Mouse (Mus musculus) myocyte (in vitro differentiated cells): ENCODE data around the gene Pmpcb. TPM values are rescaled to one million over a fixed set of nuclear protein-coding genes. Genes with fewer than 3 reads are reported as not detected.

ENCODE experiments used
- H3K27me3 ChIP-seq: one replicate; pipeline ENCODE4 v1.6.1; 2011; ENCODE audit not compliant: control insufficient read depth, insufficient read depth, insufficient read length
- H3K36me3 ChIP-seq: one replicate; pipeline ENCODE4 v1.6.1; 2011; ENCODE audit not compliant: control insufficient read depth, insufficient read depth
- H3K4me2 ChIP-seq: one replicate; pipeline ENCODE4 v1.6.1; 2011; ENCODE audit warnings: low read depth, control low read depth
- H3K4me3 ChIP-seq: one replicate; pipeline ENCODE4 v1.5.1; 2011; ENCODE audit warnings: mild to moderate bottlenecking, control low read depth, moderate library complexity
- H3K79me2 ChIP-seq: one replicate; pipeline ENCODE4 v1.6.1; 2011; ENCODE audit not compliant: control insufficient read depth, insufficient read depth
- H3ac ChIP-seq: one replicate; pipeline ENCODE4 v1.6.1; 2011; ENCODE audit not compliant: control insufficient read depth, insufficient read length
- CEBPB ChIP-seq: IDR thresholded peaks from 2 replicates; pipeline ENCODE4 v1.6.1; 2011; ENCODE audit warnings: mild to moderate bottlenecking, moderate library complexity; ENCODE audit not compliant: poor library complexity, insufficient read depth, severe bottlenecking
- E2F4 ChIP-seq: IDR thresholded peaks from one replicate; pipeline ENCODE4 v1.6.1; 2011; ENCODE audit warnings: mild to moderate bottlenecking, control low read depth, moderate library complexity; ENCODE audit not compliant: insufficient read depth
- MAX ChIP-seq: IDR thresholded peaks from one replicate; pipeline ENCODE4 v1.6.1; 2011; ENCODE audit warnings: low read depth, mild to moderate bottlenecking, control low read depth
- MYOD1 ChIP-seq, 3 experiments: IDR thresholded peaks; one replicate each; pipeline ENCODE4 v1.6.1; 2011; ENCODE audit warnings: control low read depth in 2 of 3, low read depth in 2 of 3, mild to moderate bottlenecking in 2 of 3, moderate library complexity in 1 of 3; ENCODE audit not compliant: insufficient read length in 2 of 3, control insufficient read depth in 1 of 3
- MYOG ChIP-seq, 3 experiments: IDR thresholded peaks; one replicate each; pipeline ENCODE4 v1.6.1; 2011; ENCODE audit warnings: control low read depth in 2 of 3, low read depth in 2 of 3, mild to moderate bottlenecking in 2 of 3; ENCODE audit not compliant: insufficient read length in 2 of 3, control insufficient read depth in 1 of 3, insufficient read depth in 1 of 3
- POLR2A ChIP-seq: IDR thresholded peaks from one replicate; pipeline ENCODE4 v1.6.1; 2011; ENCODE audit warnings: low read depth, mild to moderate bottlenecking, control low read depth, moderate library complexity; ENCODE audit not compliant: insufficient read length
- POLR2AphosphoS2 ChIP-seq: IDR thresholded peaks from one replicate; pipeline ENCODE4 v1.6.1; 2011; ENCODE audit warnings: low read depth, control low read depth; ENCODE audit not compliant: insufficient read length
- REST ChIP-seq: IDR thresholded peaks from one replicate; pipeline ENCODE4 v1.6.1; 2011; ENCODE audit warnings: mild to moderate bottlenecking, control low read depth, moderate library complexity; ENCODE audit not compliant: insufficient read depth, insufficient read length
- SRF ChIP-seq: IDR thresholded peaks from one replicate; pipeline ENCODE4 v1.6.1; 2011; ENCODE audit warnings: low read depth; ENCODE audit not compliant: control insufficient read depth, insufficient read length
- TCF12 ChIP-seq: IDR thresholded peaks from one replicate; pipeline ENCODE4 v1.6.1; 2011; ENCODE audit warnings: mild to moderate bottlenecking, control low read depth; ENCODE audit not compliant: poor library complexity, insufficient read depth, severe bottlenecking
- TCF3 ChIP-seq: IDR thresholded peaks from one replicate; pipeline ENCODE4 v1.6.1; 2011; ENCODE audit warnings: low read depth, control low read depth; ENCODE audit not compliant: insufficient read length
- USF1 ChIP-seq: IDR thresholded peaks from one replicate; pipeline ENCODE4 v1.6.1; 2011; ENCODE audit warnings: low read depth, mild to moderate bottlenecking, control low read depth, moderate library complexity
- polyA plus RNA-seq: library from polyadenylated mRNA; unstranded; fragments of >200 nt; fragmentation: generic; extraction: Trizol; gene quantifications from one replicate; pipeline ENCODE4 v1.2.1, GENCODE M21; 2012; ENCODE audit warnings: missing spikeins

The Pmpcb gene
- polyA plus RNA-seq, 1 experiment = 126 TPM

DNA sequence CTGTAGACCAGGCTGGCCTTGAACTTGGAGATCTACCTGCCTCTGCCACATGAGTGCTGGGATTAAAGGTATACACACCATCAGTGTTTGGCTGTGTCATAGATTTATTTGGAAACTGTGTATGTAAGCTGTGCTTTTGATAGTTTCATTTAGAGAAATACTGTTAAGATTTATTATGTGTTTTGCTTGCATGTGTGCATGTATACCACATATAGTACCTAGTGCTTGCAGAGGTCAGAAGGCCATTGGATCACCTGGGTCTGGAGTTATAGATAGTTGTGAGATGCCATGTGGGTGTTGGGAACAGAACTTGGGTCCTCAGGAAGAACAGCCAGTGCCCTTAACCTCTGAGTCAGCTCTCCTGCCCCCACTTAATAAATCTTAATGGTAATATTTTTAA is 7.7 kb downstream of the Pmpcb start:
- Histone ChIP-seq H3K4me3 (no peak overlapping the region), H3K36me3 (peaks cover 46% of the 10 kb centered on the region), H3ac (no peak overlapping the region)

DNA sequence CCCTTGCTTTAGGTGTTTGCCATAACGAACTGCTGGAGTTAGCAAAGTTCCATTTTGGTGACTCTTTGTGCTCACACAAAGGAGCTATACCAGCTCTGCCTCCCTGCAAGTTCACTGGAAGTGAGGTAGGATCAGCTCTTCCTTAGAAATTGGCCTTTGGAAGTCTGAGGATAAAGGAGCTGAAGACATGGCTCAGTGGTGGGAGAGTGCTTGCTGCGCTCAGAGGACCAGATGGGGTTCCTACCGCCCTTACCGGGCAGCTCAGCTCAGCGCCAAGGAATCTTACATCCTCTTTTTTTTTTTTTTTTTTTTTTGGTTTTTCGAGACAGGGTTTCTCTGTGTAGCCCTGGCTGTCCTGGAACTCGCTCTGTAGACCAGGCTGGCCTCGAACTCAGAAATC is 9.0 kb downstream of the Pmpcb start:
- Histone ChIP-seq H3K4me2 (no peak overlapping the region), H3K4me3 (no peak overlapping the region), H3K79me2 (no peaks in the 10 kb centered on the region), H3ac (no peak overlapping the region), H3K27me3 (no peaks in the 10 kb centered on the region), H3K36me3 (peaks cover 39% of the 10 kb centered on the region)
- TF ChIP-seq POLR2AphosphoS2 (no peak), MAX (no peak), SRF (no peak), USF1 (no peak), E2F4 (no peak), CEBPB (no peak), TCF3 (no peak), MYOD1 (IDR thresholded peaks at IDR 0.05; ENCODE audit: control insufficient read depth in 1 of 3, insufficient read length in 2 of 3, low read depth in 2 of 3) (no peak), MYOG (IDR thresholded peaks at IDR 0.05; ENCODE audit: control insufficient read depth in 1 of 3, insufficient read depth in 1 of 3, insufficient read length in 2 of 3, low read depth in 2 of 3) (no peak), REST (no peak), TCF12 (no peak), POLR2A (no peak)

More for the DNA sequence above, 7.7 kb downstream of the Pmpcb start:
- no peak for TF ChIP-seq CEBPB
- no peak for TF ChIP-seq POLR2A
- no peak for TF ChIP-seq MYOD1 (IDR thresholded peaks at IDR 0.05; ENCODE audit: control insufficient read depth in 1 of 3, insufficient read length in 2 of 3, low read depth in 2 of 3)
- no peak for TF ChIP-seq SRF
- TF ChIP-seq POLR2AphosphoS2 = no peak
- no peak for TF ChIP-seq MYOG (IDR thresholded peaks at IDR 0.05; ENCODE audit: control insufficient read depth in 1 of 3, insufficient read depth in 1 of 3, insufficient read length in 2 of 3, low read depth in 2 of 3)
- no peak for TF ChIP-seq MAX
- no peak for TF ChIP-seq TCF3
- TF ChIP-seq TCF12 = no peak
- TF ChIP-seq REST = no peak
- no peak for TF ChIP-seq E2F4
- TF ChIP-seq USF1 = no peak
- Histone ChIP-seq H3K79me2 (no peaks in the 10 kb centered on the region), H3K27me3 (no peaks in the 10 kb centered on the region), H3K4me2 (no peak overlapping the region)

DNA sequence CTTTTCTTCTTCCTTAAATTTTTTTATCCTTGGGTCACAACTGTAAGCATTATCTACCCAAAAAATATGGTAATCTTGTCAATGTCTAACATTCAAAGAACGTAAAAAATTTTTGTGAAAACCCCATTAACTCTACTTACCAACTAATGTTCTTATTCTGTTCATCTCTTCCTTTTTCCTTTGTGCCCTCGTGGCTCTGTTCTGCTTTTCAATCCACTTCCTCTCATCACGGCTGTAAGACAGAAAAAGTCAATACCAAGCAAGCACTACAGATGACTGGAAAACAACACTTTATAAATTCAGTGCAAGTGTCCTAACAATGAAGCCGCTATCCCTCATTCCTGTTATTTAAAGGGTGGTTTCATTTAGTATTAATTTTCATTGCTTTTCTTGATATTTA is 31.6 kb downstream of the Pmpcb start:
- no peaks in the 10 kb centered on the region for H3K79me2 ChIP-seq
- TF ChIP-seq POLR2A (no peak), CEBPB (no peak), MYOG (IDR thresholded peaks at IDR 0.05; ENCODE audit: control insufficient read depth in 1 of 3, insufficient read depth in 1 of 3, insufficient read length in 2 of 3, low read depth in 2 of 3) (no peak), REST (no peak), MAX (no peak), E2F4 (no peak), USF1 (no peak), SRF (no peak), TCF3 (no peak), POLR2AphosphoS2 (no peak), MYOD1 (IDR thresholded peaks at IDR 0.05; ENCODE audit: control insufficient read depth in 1 of 3, insufficient read length in 2 of 3, low read depth in 2 of 3) (no peak), TCF12 (no peak)
- no peak overlapping the region for H3K4me2 ChIP-seq
- no peaks in the 10 kb centered on the region for H3K27me3 ChIP-seq
- peaks cover 38% of the 10 kb centered on the region for H3K36me3 ChIP-seq
- H3ac ChIP-seq = no peak overlapping the region
- H3K4me3 ChIP-seq = no peak overlapping the region

DNA sequence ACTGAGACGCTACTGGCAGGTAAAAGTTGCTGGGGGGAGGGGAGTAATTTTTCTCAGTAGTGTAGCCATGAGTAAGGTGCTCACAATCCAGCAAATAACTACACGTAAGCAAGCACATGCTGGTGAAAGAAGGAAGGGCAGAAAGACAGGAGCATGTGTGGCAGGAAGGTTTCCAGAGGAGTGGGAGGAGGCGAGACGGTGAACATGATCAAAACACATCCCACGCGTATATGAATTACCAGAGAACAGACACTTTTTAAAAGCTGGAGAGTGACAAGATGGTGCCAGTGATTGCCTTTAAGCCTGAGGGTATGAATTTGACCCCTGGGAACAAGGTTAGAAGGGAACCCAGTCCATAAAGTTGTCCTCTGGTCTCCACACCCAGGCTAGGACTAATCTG is 32.9 kb downstream of the Pmpcb start:
- H3ac ChIP-seq = no peak overlapping the region
- H3K4me2 ChIP-seq = no peak overlapping the region
- no peaks in the 10 kb centered on the region for H3K27me3 ChIP-seq
- H3K79me2 ChIP-seq = no peaks in the 10 kb centered on the region
- no peak overlapping the region for H3K4me3 ChIP-seq
- peaks cover 28% of the 10 kb centered on the region for H3K36me3 ChIP-seq
- TF ChIP-seq MYOG (IDR thresholded peaks at IDR 0.05; ENCODE audit: control insufficient read depth in 1 of 3, insufficient read depth in 1 of 3, insufficient read length in 2 of 3, low read depth in 2 of 3) (no peak), TCF3 (no peak), E2F4 (no peak), USF1 (no peak), MYOD1 (IDR thresholded peaks at IDR 0.05; ENCODE audit: control insufficient read depth in 1 of 3, insufficient read length in 2 of 3, low read depth in 2 of 3) (no peak), POLR2A (no peak), POLR2AphosphoS2 (no peak), REST (no peak), MAX (no peak)

DNA sequence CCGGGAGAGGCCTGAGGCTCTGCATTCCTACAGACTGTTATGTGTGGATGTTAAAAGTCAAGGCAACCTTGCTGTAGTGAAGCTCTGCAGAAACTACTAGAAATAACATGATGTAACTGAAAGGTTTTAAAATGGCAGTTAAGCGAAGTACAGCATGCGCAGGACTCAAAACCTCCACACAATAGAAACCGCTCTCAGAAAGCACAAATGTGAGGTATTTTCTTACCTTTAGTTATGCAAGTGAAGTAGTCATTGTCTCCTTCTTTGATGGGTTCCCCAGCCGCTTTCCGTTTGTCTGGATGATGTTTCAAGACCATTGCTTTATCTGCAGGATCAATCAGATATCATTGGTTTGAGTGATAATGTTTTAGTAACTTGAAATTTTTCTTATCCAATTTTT is 39.5 kb downstream of the Pmpcb start:
- H3K4me3 ChIP-seq = no peak overlapping the region
- H3K4me2 ChIP-seq = no peak overlapping the region
- TF ChIP-seq MYOG (IDR thresholded peaks at IDR 0.05; ENCODE audit: control insufficient read depth in 1 of 3, insufficient read depth in 1 of 3, insufficient read length in 2 of 3, low read depth in 2 of 3) (no peak), MAX (no peak), POLR2A (no peak), USF1 (no peak), TCF12 (no peak), CEBPB (no peak), POLR2AphosphoS2 (no peak), TCF3 (no peak), MYOD1 (IDR thresholded peaks at IDR 0.05; ENCODE audit: control insufficient read depth in 1 of 3, insufficient read length in 2 of 3, low read depth in 2 of 3) (no peak), E2F4 (no peak), SRF (no peak), REST (no peak)
- no peaks in the 10 kb centered on the region for H3K27me3 ChIP-seq
- H3K79me2 ChIP-seq = no peaks in the 10 kb centered on the region
- peaks cover 17% of the 10 kb centered on the region for H3K36me3 ChIP-seq
- H3ac ChIP-seq = no peak overlapping the region
